Mouse (Mus musculus) common myeloid progenitor, adult 5-6 weeks (primary cell): ENCODE results near the gene Zbp1. TPM values are rescaled to one million over a fixed set of nuclear protein-coding genes. Genes with fewer than 3 reads are reported as not detected.

Source experiments
- ATAC-seq: replicated peaks from 2 replicates; pipeline ENCODE4 v1.8.0; 2016; ENCODE audit warnings: low read depth, mild to moderate bottlenecking, moderate TSS enrichment, inconsistent platforms; ENCODE audit not compliant: poor library complexity, severe bottlenecking
- total RNA-seq: library from RNA; stranded (forward); fragments of 200-1000, 187-1606 nt; gene quantifications from 2 replicates; pipeline ENCODE4 v1.2.3, GENCODE M21; 2017

The Zbp1 gene
- total RNA-seq, 1 experiment from 2014 or later = 6.0 TPM

DNA sequence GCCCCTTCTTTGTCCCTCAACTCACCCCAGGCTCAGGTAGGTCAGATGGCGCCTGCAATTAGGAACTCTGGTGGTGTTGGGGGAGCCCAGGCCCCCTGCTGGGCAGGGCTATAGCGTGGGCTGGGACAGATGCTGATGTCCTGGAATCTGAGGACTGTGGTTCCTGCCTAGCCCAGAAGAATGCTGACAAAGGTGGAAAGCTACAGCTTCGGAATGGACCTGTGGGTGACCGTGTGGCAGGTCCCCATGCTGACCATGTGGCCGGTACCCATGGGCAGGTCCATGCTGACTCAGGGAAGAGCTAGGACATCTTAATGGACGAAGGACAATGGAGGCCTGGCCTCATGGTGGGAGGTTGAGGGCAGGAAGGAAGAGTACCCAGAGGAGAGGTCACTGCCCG is 35.9 kb downstream of the Zbp1 start:
- no peak for ATAC-seq

DNA sequence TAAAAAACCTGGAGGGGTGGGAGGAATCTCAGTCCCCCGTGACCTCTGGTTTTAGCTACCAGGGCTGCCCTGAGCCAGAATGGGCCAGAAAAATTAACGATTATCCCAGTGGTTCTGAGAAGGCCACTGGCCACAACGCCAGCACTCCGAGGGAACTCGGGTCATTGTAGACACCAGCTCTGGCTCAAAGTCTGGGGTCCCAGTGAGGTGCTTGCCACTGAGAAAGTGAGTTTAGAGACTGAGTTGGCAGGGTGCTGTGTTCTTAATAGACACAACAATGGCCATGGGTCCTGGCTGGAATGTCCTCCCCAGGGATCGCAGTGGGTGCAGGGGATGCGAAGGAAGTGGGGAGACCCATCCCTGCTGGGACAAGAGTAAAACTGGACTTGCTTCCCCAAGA is 36.8 kb downstream of the Zbp1 start:
- no peak for ATAC-seq

DNA sequence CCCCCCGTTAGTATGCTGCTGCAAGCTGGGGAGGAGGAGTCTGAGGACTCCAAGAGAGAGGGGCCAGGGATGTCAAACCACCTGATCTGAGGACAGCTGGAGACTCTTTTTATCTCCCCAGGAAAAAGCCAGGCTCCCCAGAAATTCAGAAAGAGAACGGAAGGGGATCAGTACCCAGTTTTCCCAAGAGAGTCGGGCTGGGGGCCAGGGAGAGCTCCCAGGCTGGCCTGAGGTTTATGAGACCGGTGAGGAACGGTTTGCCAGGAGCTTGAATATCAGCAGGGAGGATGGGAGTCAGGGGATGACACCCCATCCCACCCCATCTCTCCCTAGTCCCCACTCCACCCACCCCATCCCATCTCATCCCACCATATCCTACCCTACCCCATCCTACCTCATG is 37.2 kb downstream of the Zbp1 start:
- ATAC-seq = no peak

DNA sequence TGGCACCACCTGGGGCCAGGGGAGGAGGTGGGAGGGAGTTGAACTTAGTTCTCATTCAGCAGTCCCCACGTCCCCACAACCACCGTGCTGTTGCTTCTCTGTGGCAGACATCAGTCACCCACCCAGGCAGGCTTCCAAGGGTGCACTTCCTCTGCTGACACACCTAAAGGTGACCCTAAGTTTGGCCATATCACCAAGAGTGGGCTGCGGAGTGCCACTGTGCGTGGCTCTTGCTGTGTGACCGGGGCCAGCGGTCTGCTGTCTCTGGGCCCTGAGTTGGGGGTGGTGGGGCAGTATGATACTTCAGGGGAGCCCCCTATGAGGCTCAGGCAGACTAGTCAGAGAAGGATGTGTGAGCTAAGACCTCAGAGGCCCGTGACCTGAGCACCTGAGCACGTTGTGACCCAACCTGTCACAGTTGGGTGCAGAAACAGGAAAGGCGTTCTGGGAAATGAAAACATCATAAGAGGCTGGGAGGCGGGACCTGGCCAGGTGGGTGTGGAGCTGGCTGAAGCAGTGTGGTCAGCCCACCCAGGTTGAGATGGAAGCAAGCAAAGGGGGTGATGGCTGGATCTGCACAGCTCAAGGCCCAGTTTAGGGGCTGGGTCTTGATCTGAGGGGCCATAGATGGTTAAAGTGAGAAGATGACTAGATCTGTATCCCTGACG is 37.9 kb downstream of the Zbp1 start:
- ATAC-seq = no peak

DNA sequence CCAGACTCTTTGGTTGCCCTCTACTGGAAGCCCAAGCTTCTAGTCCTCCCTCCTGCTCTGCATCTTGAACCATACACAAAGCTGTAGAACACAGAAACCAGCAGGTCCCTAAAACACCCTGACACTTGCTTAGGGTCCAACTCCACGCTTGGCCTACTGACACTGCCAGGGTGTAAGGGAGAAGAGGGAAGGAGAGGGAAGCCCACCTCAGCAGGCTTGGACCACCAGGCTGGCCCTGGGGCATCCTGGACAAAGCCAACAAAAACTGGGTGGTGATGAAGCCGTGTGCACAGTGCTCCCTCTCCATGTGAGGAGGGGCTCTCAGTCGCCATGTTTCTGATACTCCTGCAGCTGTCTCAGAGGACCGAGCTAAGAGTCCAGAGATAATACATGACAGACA is 38.7 kb downstream of the Zbp1 start:
- no peak for ATAC-seq

DNA sequence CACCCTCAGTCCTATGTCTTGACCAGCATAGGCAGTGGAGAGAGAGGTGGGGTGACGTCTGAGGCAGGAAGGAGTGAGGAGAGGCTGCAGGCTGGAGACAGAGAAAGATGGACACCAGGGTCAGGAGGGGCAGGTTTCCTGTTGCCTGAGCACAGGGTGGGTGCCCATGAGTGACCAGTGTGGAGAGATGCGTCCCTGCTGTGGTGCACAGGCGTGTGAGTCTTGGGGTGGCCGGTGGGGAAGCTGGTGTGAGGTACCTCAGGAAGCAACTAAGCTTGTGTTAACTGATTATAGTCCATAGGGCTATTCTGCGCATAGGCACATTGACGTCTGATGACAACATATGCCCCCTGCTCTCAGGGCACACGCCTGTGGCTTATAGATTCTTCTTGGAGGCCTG is 39.7 kb downstream of the Zbp1 start:
- ATAC-seq = no peak

DNA sequence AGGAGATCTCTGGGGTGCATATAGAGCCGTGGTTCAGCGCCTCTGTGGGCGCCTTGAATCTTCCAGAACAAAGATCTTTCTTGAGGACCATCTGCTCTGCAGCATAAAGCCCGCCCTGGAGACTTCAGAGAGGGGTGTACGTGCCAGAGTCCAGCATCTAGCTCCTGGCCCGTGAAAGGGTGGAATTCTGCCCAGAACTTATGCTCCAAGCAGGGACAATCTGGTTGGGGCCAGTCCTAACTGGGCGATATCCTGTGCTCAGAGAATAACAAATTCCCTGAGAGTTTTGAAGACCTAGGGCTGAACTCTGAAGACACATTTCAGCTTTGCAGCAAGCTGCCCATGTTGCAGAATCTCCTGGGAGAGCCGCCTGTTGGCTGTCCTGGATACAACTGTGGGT is 40.8 kb downstream of the Zbp1 start:
- no peak for ATAC-seq

DNA sequence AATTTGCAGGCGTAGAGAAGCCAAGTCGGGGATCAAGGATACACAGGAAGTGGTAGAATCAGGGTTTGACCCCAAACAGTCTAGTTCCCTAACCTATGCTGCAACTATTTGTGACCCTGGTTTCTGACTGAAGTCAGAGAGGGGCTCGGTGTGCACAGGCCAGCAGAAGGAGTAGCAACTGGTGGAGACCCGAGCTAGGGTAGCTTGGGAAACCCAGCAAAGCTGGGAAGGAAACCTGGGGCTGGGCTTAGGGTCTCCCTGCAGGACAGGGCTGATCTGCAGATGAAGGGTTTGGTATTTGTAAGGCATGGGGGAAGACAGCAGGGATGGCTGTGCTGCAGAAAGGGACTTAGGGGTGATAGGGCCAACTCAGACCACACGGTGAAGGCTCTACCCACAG is 41.2 kb downstream of the Zbp1 start:
- ATAC-seq = peak; percentile 26

DNA sequence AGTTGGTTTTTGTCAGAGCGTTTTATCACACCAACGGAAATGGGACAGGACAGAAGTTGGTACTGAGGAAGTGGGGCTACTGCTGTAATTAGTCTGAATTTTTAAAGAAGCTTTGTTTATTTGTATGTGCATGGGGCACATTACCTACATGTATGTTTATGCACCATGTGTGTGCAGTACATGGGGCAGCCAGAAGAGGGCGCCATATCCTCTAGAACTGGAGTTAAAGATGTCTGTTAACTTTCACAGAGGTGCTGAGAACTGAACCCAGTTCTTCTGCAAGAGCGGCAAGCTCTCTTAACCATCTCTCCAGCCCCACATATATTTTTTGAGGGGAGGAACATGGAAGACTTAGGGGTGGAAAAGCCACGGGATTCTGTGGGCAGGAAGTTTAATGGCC is 43.0 kb downstream of the Zbp1 start:
- no peak for ATAC-seq

DNA sequence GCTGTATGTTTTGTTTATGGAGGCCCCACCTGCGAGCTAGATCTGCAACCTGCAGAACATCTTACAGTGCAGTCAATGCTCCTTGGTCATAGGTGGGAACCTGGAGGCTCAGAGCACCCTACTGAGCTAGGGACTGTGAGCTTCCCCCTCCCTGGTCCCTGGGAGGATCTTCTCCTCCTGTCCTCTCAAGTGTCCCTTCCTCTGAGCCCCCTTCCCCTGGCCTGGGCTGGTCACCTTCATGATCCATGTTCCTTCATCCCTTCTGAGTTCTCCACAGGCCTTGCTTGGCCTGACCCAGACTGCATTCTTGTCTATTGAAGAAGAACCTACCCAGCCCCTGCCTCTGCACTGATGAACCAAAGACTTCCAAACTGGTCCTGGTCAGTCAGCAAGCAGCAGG is 44.2 kb downstream of the Zbp1 start:
- no peak for ATAC-seq

DNA sequence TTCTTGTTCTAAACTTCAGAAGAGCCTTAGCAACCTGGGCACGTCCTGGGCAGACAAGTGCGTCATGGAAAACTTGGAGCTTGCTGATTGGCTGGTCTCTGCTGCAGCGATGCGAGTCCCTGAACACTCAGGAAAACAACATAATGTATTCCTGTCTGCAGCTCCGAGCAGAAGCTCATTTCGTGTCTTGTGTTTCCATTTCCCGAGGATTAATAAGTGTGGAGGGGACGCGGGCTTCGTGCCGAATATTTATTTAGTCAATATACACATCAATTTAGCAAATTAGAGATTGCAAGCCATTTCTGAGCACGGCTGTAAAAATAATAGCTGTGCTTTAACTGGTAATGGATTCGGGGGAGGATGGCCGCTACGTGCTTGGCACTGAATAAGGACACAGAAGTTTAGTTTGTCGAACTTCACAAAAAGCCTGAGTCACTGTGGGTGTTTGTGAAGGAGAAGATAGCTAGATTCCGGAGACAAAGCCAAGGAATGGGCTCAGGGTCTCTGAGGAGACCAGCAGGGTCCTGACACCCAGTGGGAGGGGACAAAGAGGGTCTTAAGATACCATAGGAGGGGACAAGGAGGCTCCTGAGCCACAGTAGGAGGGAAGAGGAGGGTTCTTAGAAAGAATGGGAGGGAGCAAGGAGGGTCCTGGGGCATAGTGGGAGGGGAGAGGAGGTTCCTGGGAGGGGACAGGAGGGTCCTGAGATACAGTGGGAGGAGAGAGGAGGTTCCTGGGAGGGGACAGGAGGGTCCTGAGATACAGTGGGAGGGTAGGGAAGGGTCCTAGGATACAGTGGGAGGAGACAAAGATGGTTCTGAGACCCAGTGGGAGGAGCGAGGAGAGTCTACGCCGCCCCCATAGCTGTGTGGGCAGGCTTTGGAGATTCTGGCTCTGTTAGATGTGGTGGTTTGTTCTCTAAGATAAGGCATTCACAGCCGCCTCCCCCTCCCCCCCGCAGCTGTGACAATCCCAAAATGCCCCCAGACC is 44.9 kb downstream of the Zbp1 start:
- peak; percentile 31 for ATAC-seq

DNA sequence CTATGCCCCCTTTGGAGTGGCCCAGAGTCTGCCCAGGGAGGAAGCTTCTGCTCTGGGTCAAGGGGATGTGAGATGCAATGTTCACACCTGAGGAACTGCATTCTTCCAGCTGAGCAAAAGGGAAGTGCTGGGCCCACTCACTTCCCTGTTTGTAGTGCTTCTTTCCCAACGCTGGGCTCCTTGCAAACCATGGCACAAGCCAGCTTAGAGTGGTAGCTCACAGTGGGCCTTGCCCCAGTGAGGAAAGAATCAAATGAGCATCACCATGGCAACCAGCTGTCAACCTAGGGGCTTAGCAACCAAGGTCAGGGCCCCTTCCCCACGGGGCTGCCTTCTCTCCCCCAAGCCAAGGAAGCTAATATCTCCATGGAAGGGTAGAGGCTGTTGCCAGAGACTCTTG is 45.7 kb downstream of the Zbp1 start:
- peak; percentile 34 for ATAC-seq

DNA sequence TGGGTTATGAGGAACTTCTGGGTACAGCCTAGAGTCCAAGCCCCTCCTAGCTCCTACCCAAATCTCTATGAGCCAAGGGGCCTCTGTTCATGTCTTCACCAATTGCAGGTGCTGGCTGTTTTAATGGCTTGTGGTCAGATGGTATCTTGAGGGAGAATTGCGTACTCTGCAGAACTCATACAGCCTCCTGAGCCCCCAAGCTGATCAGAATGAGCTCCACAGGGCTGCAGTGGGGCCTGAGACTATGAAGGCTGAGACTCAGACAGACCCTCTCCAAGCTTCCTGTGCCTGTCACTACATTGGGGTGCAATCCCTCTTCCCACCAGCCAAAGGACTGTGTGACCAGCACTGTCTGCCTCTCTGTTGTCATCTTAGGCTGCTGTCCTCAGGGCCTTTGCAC is 46.3 kb downstream of the Zbp1 start:
- ATAC-seq = peak; percentile 6; the same call in 1 of the 2 replicates

DNA sequence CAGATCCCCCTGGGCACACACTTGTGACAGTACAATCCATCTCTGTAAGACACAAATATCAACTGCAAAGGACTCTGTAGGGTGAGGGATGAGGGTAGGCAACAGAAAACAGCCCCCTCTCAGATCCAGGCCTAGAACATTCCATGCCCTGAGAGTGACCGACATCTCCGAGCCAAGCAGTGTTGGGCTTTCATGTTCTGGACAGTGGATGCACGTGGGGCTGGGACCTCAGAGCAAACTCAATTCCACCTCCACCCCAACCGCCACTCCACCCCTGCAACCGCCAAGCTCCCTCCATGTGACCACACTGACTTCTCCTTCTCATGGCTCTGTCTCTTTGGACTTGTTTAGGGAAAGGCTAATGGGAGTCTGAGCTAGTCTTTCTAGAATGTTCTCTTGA is 46.8 kb downstream of the Zbp1 start:
- ATAC-seq = peak; percentile 29

DNA sequence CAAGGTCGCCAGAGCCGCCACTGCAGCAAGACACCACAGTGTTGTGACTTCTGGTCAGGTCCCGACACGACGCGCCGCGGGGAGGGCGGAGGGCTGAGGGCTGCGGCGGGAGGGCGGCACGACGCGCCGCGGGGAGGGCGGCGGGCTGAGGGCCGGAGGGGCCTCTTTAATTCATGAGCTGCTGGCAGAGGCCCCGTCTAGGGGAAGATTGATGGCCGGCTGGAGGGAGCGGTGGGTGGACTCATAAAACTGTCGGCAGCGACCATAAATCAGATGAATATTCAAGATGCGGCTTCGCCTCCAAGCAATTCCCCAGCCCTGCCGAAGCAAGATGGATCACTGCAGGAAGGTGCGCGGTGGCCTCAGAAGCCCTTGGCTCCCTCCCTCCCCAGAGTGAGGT is 47.3 kb downstream of the Zbp1 start:
- ATAC-seq = peak; percentile 47

DNA sequence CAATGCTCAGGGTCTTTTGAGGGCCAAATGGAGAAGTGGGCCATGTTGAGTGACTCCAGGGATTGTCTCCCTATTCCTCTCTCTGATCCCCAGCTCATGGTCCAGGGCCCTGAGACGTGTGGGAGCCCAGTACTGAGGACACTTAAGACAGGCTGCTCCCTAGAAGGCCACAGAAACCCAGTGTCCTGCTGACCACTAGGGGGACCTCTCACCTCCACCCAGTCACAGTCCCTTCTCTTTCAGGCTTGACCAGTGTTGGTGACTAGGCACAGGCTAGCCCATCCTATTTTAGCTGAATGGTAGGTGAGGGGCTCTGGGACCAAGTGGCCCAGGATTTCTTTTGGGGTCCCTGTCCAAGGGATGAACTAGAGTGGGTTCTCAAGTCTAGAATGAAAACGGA is 48.0 kb downstream of the Zbp1 start:
- ATAC-seq = no peak

DNA sequence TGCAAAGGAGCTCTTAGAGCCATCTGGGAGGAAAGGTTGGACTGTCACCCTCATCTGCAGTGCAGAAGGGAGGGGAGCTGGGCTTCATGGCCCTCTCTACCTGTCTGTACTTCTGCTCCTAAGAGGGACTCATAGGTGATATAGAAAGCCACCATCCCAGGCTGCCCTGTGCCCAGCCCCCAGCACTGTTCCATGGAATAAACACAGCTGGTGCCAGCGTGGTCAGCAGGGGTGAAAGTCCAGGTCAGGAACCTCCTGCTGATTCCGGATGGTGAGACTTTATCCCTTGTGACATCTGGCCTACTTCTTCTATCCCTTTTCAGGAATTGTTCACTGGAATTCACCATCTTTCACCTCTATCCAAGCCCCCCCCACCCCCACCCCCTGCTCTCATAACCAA is 48.6 kb downstream of the Zbp1 start:
- ATAC-seq = no peak

DNA sequence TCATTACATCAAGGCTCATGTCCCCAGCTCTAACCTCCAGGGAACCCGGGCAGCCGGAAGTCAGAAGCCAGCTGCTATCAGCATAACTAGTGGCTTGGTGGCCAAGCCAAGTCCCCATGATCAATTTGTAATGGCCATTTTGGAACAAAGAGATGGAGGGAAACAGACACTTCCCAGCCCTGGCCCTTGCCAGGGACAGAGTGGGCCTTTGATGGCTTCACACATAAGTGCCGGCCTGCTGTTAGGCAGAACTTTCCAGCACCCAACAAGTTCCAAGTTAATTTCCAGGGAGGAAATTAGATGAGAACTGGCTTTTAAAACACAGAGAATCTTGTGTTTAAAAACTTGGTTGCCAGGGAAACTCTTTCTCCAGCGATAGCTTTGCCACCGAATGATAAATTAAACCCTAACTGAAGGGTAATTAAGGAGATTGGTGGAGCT is 50.3 kb downstream of the Zbp1 start:
- ATAC-seq = no peak

DNA sequence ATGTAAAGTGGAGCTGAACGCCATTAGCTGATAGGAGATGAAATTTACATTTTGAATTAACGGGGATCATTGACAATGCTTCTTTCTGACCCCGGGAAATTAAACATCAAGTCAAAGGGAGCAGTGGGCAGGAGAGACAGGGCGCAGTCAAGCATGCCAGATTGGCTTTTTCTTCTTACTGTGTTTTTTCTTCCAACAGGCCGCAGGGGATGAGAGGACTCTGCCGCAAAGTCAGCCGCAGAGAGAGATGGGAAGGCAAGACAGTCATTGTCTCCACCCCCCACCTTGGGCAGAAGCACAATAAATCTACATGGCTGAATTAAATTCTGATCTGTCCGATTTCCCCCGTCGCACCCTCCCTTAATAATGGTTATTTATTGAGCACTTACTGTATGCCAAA is 53.4 kb downstream of the Zbp1 start:
- ATAC-seq = no peak

DNA sequence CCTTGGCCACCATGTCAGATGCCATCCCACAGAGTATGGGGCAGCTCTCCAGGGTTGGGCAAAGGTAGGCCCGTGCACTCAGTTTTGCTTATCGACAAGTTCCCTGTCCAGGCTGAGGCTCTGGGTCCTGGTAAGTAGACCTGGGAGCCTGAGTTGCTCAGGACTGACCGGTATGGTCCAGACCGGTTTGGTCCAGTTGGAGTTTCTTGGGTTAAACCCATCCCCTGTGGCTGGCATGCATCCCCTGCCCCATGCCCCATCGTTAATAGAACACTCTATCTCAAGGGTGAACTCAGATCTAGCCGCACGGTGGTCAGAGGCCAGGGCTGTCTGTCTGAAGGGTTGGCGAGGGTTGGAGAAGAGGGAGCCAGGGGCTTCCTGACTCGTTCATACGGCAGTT is 53.8 kb downstream of the Zbp1 start:
- no peak for ATAC-seq

DNA sequence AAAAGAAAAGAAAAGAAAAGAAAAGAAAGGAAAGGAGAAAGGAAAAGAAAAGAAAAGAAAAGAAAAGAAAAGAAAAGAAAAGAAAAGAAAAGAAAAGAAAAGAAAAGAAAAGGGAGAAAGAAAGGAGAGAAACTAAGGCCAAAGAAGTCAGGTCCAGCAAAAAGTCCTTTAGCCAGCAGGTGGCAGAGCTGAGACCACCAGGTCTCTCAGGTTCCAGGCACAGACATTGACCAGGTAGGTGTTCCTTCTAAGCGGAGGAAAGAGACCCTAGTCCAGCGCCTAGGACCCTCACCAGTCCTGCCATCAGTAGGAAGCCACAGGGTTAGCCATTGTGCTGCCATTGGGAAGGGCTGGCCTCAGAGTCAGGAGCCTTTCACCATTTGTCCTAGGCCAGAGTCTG is 54.4 kb downstream of the Zbp1 start:
- ATAC-seq = no peak
